Mouse (Mus musculus) adrenal gland, postnatal 14 days (tissue): Measurements from ENCODE around the gene Susd4. TPM values are rescaled to one million over a fixed set of nuclear protein-coding genes. Genes with fewer than 3 reads are reported as not detected.

Experiments
- DNase-seq: peaks from one replicate; pipeline ENCODE4 v3.0.0; 2021; ENCODE audit warnings: mixed read lengths
- total RNA-seq: library from RNA; stranded (reverse); gene quantifications from 2 replicates; pipeline ENCODE4 v1.2.3, GENCODE M21; 2021

Susd4 gene
- total RNA-seq, 1 experiment from 2014 or later = 2.5 TPM

DNA sequence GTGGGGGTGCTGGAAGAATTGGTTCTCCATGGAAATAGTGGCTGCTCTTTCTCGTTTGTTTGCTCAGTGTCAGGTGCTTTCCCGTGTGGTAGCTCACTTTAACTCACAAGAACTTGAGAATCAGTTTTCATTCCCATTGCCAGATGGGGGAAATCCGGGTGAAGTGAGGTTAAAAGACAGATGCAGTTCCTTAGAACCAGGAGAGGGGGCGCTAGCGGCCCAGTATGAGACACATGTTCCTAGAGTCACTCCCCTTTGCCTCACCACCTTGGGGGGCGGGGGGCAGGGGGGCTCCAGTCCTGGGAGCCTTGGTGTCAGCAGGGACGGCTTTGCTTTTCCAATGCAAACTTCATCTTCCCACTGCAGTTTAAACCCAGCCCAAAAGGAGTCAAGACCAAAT lies 23.4 kb downstream of the Susd4 start:
- no peak for DNase-seq

GRCm38 (mm10) chr1:182788896-182789295 lies 25.2 kb downstream of the Susd4 start:
- DNase-seq = peak; percentile 12

- peak; percentile 78 for DNase-seq
Observed at GRCm38 (mm10) chr1:182792521-182793071, 28.9 kb downstream of the Susd4 start.

GRCm38 (mm10) chr1:182794221-182794620 lies 30.6 kb downstream of the Susd4 start:
- no peak for DNase-seq

DNA sequence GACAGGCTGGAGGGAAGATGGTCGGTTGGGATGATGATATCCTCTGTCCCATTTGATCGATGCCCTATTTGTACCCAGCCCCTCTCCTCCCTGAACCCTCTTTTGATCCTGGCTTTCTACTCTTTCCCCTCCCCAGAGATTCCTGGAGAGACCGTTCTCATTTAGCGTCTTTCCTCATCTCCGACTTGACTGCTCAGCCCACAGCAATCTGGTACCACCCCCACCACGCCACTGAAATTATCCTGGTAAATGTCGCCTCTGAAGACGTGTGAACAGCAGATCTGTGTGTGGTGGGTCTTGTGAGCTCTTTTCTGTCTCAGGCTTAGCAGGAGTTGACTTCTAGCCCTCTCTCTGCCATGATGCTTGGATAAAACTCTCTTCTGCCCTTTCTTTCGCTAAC lies 31.0 kb downstream of the Susd4 start:
- no peak for DNase-seq

- no peak for DNase-seq
Observed at GRCm38 (mm10) chr1:182797048-182797447, 33.4 kb downstream of the Susd4 start.

- DNase-seq = no peak
Observed at GRCm38 (mm10) chr1:182801590-182801989, 37.9 kb downstream of the Susd4 start.

DNA sequence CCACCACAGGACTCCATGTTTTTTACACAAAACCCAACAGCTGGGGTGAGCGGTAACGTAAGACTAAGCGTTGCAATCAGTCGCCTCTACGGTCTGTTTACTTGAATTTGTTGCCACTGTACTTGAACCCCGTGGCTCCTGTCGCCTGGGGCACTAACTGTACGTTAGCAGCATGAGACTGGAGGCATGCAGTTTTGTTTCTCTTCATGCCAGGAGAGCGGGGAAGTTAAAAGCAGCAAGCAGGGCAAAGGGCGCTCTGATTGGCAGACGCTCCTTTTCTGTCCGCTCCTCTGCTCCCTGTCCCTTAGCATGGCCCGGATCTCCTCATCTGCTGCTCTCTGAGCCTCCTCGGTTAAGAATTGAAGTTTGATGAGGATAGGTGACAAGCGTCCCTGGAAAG lies 39.2 kb downstream of the Susd4 start:
- DNase-seq = no peak

- peak; percentile 20 for DNase-seq
Observed at GRCm38 (mm10) chr1:182813991-182814390, 50.3 kb downstream of the Susd4 start.

GRCm38 (mm10) chr1:182814566-182814965 lies 50.9 kb downstream of the Susd4 start:
- DNase-seq = no peak

DNA sequence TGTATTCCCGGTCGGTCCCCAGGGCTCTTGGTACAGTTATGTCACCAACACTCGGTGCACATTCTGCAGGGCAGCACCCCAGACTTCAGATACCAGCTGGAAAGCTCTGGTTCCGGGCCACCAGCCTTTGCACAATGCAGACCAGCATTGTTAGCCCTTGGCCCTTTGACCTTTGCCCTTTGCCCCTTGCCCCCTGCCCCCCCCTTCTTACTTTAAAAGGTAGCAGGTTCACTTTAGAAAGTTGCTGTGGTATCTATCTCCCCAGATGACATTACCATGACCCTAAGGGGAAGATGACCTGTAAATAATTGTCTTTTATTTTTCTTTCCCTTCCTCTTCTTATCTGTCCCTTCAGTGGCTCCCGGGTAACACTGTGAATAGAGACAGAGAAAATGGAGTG lies 53.4 kb downstream of the Susd4 start:
- DNase-seq = no peak

DNA sequence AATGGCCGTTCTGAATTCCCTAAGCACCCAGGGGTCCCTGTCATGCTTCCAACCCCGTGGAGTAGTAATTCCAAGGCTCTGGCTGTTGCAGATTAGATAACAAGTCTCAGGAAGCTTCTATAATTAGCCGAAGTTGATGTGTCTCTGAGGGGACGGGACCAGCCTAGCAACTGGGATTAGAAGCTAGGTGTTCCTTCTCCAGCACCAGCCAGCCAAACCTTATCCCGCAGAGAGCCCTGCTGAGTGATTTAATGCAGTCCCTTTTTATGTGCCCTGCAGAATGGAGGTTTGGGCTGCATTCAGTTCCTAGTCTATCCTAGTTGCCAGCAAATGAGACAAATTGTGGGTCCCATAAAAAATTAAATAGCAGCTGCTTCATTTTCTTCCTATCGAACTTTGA lies 54.0 kb downstream of the Susd4 start:
- no peak for DNase-seq

DNA sequence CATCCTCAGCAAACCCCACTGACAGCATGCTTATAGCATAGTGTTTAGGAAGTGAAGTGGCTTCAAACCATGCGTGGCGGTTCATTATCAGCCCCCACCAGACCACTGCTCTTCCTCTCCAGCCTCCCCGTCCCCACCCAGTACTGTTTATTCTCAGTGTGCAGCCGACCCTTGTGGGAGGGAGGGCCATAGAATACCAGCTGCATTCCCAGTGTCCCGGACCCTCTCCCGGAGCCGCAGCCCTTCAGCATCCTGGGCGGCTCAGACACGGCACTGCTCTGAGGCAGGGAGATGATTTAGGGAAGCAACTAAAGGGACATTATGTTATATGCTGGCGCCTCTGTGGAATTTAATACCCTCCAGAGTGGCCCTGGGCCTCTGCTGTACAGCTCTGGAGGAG lies 55.3 kb downstream of the Susd4 start:
- DNase-seq = no peak

DNA sequence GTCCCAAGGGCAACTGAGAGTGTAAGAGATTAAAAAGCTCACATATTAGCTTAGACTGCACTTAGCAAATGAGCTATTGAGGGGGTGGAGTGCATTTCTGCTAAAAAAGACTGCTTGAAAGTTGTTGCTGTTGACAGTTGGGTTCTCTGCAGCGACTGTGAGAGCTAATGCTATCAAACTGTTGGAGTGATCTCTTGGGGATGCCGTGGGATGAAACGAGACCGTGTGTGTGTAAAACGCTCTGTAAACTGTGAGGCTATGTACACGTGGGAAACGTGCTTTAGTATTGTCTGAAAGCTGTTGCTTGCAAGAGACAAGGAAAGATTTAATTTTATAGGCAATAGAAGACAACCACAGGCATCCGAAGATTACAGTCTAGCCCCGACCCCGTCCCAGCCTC lies 59.1 kb downstream of the Susd4 start:
- DNase-seq = no peak

DNA sequence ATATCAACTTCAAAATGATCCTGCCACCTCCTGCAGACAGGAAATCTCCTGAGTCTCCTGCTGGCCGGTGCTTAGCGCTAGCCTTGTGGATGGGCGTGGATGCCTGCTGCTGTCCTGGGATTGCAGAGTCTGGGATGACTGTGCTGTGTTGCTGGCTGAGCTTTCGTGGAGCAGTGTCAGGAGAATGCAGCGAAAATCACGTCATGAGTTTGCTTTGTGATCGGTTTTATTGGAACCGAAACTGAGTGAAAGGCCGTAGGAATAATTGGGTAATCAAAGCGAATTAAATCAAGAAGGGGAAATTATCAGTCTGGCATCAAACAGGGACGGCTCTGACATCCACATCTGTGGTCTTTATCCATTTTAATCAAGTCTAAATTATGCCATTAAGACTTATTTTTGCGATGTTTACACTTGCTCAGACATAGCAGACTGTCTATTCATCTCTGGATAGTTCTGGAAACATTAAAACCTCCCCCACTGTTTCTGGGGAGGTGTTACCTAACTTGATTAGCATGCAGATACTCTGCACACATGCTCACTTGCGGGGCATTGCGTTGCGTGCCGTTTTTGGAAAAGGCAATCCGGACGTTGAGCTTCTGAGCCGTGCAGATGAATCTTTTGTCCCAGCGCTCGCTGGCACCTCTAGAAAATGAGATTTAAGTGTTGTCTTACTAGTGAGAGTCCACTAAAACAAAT lies 60.2 kb downstream of the Susd4 start:
- DNase-seq = no peak

GRCm38 (mm10) chr1:182826557-182826956 lies 62.9 kb downstream of the Susd4 start:
- DNase-seq = no peak

DNA sequence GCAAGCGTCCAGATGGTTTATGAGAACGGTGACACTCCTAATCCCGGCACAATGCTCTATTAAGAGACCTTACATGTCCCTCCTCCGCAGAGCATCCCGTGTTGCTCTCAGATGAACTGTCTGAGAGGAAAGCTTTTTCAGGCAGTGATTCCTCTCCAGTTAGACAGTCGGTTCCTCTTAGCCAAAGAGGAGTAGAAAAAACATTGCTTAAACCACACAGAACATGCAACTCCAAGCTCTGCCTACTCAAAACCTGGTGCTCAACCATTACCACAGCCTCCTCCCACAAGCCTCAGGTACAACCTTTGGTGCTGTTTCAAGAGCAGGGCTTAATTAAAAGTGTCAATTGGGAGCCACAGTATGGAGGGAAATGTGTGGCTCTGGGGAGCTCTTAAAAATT lies 74.4 kb downstream of the Susd4 start:
- DNase-seq = no peak

- peak; percentile 28 for DNase-seq
Observed at GRCm38 (mm10) chr1:182839332-182839929, 75.8 kb downstream of the Susd4 start.

DNA sequence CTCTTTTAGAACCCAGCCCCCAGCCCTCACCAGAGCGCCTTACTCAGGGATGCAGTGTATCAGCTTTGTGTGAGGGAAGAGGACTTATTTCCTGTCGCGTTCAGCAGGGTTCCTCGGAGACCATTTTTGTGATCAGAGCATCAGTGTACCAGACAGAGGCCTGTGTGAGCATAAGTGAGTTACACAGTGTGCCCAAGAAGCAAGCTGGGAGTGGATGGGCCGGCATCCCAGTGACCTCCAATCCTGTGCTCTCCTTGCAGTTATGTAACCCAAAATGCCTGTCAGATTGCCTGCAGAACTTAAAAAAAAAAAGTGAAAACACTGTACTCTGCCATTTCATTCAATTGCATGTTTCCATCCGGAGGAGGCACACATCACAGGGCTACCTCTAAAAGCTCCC lies 76.4 kb downstream of the Susd4 start:
- no peak for DNase-seq

- no peak for DNase-seq
Observed at GRCm38 (mm10) chr1:182840606-182841005, 76.9 kb downstream of the Susd4 start.

GRCm38 (mm10) chr1:182849556-182849955 lies 85.9 kb downstream of the Susd4 start:
- no peak for DNase-seq

- no peak for DNase-seq
Observed at GRCm38 (mm10) chr1:182850080-182850479, 86.4 kb downstream of the Susd4 start.

- DNase-seq = no peak
Observed at GRCm38 (mm10) chr1:182852158-182852557, 88.5 kb downstream of the Susd4 start.

DNA sequence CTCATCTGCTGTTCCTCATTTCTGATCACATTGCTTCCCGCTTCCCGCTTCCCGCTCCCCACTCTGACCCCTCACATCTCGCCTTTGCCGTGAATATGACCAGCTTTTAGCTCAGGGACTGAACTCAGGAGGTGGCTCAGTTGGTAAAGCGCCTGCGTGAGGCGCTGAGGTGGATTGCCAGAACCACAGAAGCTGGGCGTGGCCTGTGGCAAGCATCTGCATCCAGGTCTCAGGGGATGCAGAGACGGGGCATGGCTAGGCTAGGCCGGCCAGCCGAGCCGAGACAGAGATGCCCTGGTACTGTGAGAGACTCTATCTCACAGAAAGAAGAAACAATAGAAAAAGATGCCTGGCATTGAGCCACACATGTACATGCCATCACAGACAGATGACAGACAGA lies 93.0 kb downstream of the Susd4 start:
- DNase-seq = no peak
